Mouse (Mus musculus) forebrain, embryonic 11.5 days (tissue): ENCODE measurements around the gene Arl6. TPM values are rescaled to one million over a fixed set of nuclear protein-coding genes. Genes with fewer than 3 reads are reported as not detected.

Source experiments
- ATAC-seq: fragments of 200-750 bp; cut with Nextera tagmentation; replicated peaks from 2 replicates; pipeline ENCODE4 v1.8.0; 2017; ENCODE audit warnings: moderate TSS enrichment; ENCODE audit not compliant: low FRiP score
- DNase-seq: peaks from one replicate; pipeline ENCODE4 v3.0.0-alpha.2; 2017; ENCODE audit warnings: low spot score
- H3K27ac ChIP-seq: fragments of 300-500 bp; sonication (generic); 2 replicates; pipeline ENCODE4 v1.5.1; 2014; ENCODE audit warnings: low read depth, low read length
- H3K27me3 ChIP-seq: fragments of 300-500 bp; sonication (generic); 2 replicates; pipeline ENCODE4 v1.6.1; 2014; ENCODE audit warnings: mild to moderate bottlenecking, low read length, mixed read lengths; ENCODE audit not compliant: control insufficient read depth, insufficient read depth
- H3K36me3 ChIP-seq: fragments of 300-500 bp; sonication (generic); 2 replicates; pipeline ENCODE4 v1.6.1; 2014; ENCODE audit warnings: mild to moderate bottlenecking, low read length, moderate library complexity, mixed read lengths; ENCODE audit not compliant: control insufficient read depth, insufficient read depth
- H3K4me1 ChIP-seq: fragments of 300-500 bp; sonication (generic); replicated peaks from 2 replicates; pipeline ENCODE4 v1.6.1; 2014; ENCODE audit warnings: low read length, mixed read lengths; ENCODE audit not compliant: control insufficient read depth, insufficient read depth
- H3K4me2 ChIP-seq: fragments of 300-500 bp; sonication (generic); 2 replicates; pipeline ENCODE4 v1.6.1; 2014; ENCODE audit warnings: low read depth, mild to moderate bottlenecking, low read length, moderate library complexity, mixed read lengths; ENCODE audit not compliant: severe bottlenecking
- H3K4me3 ChIP-seq: fragments of 300-500 bp; sonication (generic); 2 replicates; pipeline ENCODE4 v1.5.1; 2014; ENCODE audit warnings: low read depth, low read length
- H3K9ac ChIP-seq: fragments of 300-500 bp; sonication (generic); 2 replicates; pipeline ENCODE4 v1.6.1; 2014; ENCODE audit warnings: low read length
- H3K9me3 ChIP-seq: fragments of 300-500 bp; sonication (generic); 2 replicates; pipeline ENCODE4 v1.6.1; 2016; ENCODE audit warnings: low read length, mixed read lengths; ENCODE audit not compliant: control insufficient read depth
- WGBS: fragments of 180-500 bp; shearing (Covaris S2); extraction: QIAGEN DNeasy Blood & Tissue Kit; methylation state at CpG from one replicate; pipeline ENCODE4 v1.1.7; 2014; 5-methylcytosine and 5-hydroxymethylcytosine counted together
- polyA plus RNA-seq: library from polyadenylated mRNA; unstranded; fragments of >200 nt; fragmentation: Nextera tagmentation; extraction: Ambion mirVana; gene quantifications from 2 replicates; pipeline ENCODE4 v1.2.1, GENCODE M21; 2014

Gene Arl6
- polyA plus RNA-seq, 1 experiment from 2014 or later = 55.6 TPM

- Histone ChIP-seq H3K9ac (no peak overlapping the region), H3K9me3 (no peaks in the 10 kb centered on the region), H3K4me3 (no peak overlapping the region), H3K27ac (no peak overlapping the region), H3K27me3 (no peaks in the 10 kb centered on the region), H3K4me1 (no peaks in the 10 kb centered on the region), H3K4me2 (no peak overlapping the region), H3K36me3 (no peaks in the 10 kb centered on the region)
- ATAC-seq (no peak), DNase-seq (no peak)
- 89% methylated on average over 8 of the region's 8 CpGs for WGBS
Measured at GRCm38 (mm10) chr16:59579237-59579636, 60.0 kb downstream of the Arl6 start.

- H3K4me1 ChIP-seq = no peaks in the 10 kb centered on the region
- DNase-seq = no peak
- H3K9me3 ChIP-seq = no peaks in the 10 kb centered on the region
- H3K27me3 ChIP-seq = no peaks in the 10 kb centered on the region
- no peak overlapping the region for H3K27ac ChIP-seq
- WGBS = 91% methylated on average over 11 of the region's 11 CpGs
- no peaks in the 10 kb centered on the region for H3K36me3 ChIP-seq
- H3K9ac ChIP-seq = no peak overlapping the region
- H3K4me3 ChIP-seq = no peak overlapping the region
- ATAC-seq = no peak
- no peak overlapping the region for H3K4me2 ChIP-seq
Measured at GRCm38 (mm10) chr16:59573961-59574360, 65.2 kb downstream of the Arl6 start.

GRCm38 (mm10) chr16:59572685-59573084, 66.5 kb downstream of the Arl6 start:
- no peaks in the 10 kb centered on the region for H3K36me3 ChIP-seq
- no peak overlapping the region for H3K4me3 ChIP-seq
- H3K9me3 ChIP-seq = no peaks in the 10 kb centered on the region
- DNase-seq (no peak), ATAC-seq (no peak)
- no peaks in the 10 kb centered on the region for H3K4me1 ChIP-seq
- no peaks in the 10 kb centered on the region for H3K27me3 ChIP-seq
- no peak overlapping the region for H3K4me2 ChIP-seq
- H3K9ac ChIP-seq = no peak overlapping the region
- no peak overlapping the region for H3K27ac ChIP-seq
- 90% methylated on average over 3 of the region's 3 CpGs for WGBS

- Histone ChIP-seq H3K9ac (no peak overlapping the region), H3K9me3 (no peaks in the 10 kb centered on the region), H3K27ac (no peak overlapping the region), H3K27me3 (no peaks in the 10 kb centered on the region), H3K36me3 (no peaks in the 10 kb centered on the region), H3K4me1 (no peaks in the 10 kb centered on the region), H3K4me2 (no peak overlapping the region), H3K4me3 (no peak overlapping the region)
- ATAC-seq = no peak
- 94% methylated on average over 8 of the region's 8 CpGs for WGBS
- DNase-seq = no peak
Measured at GRCm38 (mm10) chr16:59570807-59571206, 68.4 kb downstream of the Arl6 start.

GRCm38 (mm10) chr16:59569837-59570236, 69.4 kb downstream of the Arl6 start:
- Histone ChIP-seq H3K36me3 (no peaks in the 10 kb centered on the region), H3K4me2 (no peak overlapping the region), H3K27me3 (no peaks in the 10 kb centered on the region), H3K4me3 (no peak overlapping the region), H3K9ac (no peak overlapping the region), H3K9me3 (no peaks in the 10 kb centered on the region), H3K4me1 (no peaks in the 10 kb centered on the region), H3K27ac (no peak overlapping the region)
- ATAC-seq (no peak), DNase-seq (no peak)
- WGBS = 81% methylated on average over 8 of the region's 8 CpGs

- H3K27ac ChIP-seq = no peak overlapping the region
- ATAC-seq (no peak), DNase-seq (no peak)
- no peak overlapping the region for H3K9ac ChIP-seq
- no peaks in the 10 kb centered on the region for H3K27me3 ChIP-seq
- H3K36me3 ChIP-seq = no peaks in the 10 kb centered on the region
- H3K4me3 ChIP-seq = no peak overlapping the region
- no peaks in the 10 kb centered on the region for H3K9me3 ChIP-seq
- no peak overlapping the region for H3K4me2 ChIP-seq
- H3K4me1 ChIP-seq = no peaks in the 10 kb centered on the region
- 65% methylated on average over 8 of the region's 10 CpGs for WGBS
Measured at GRCm38 (mm10) chr16:59567721-59568381, 71.3 kb downstream of the Arl6 start.

- Histone ChIP-seq H3K9me3 (no peaks in the 10 kb centered on the region), H3K4me3 (no peak overlapping the region), H3K27ac (no peak overlapping the region), H3K9ac (no peak overlapping the region), H3K4me2 (no peak overlapping the region), H3K36me3 (no peaks in the 10 kb centered on the region), H3K4me1 (no peaks in the 10 kb centered on the region), H3K27me3 (no peaks in the 10 kb centered on the region)
- ATAC-seq (no peak), DNase-seq (no peak)
- WGBS = 98% methylated on average over 4 of the region's 4 CpGs
Measured at GRCm38 (mm10) chr16:59566437-59566836, 72.8 kb downstream of the Arl6 start.

- Histone ChIP-seq H3K36me3 (no peaks in the 10 kb centered on the region), H3K4me3 (no peak overlapping the region), H3K27me3 (no peaks in the 10 kb centered on the region), H3K27ac (no peak overlapping the region), H3K9ac (no peak overlapping the region), H3K4me2 (no peak overlapping the region), H3K9me3 (no peaks in the 10 kb centered on the region), H3K4me1 (no peaks in the 10 kb centered on the region)
- no peak for ATAC-seq
- WGBS = 74% methylated on average over 2 of the region's 2 CpGs
- no peak for DNase-seq
Measured at GRCm38 (mm10) chr16:59565631-59566030, 73.6 kb downstream of the Arl6 start.

GRCm38 (mm10) chr16:59564025-59564424, 75.2 kb downstream of the Arl6 start:
- Histone ChIP-seq H3K9me3 (no peaks in the 10 kb centered on the region), H3K36me3 (no peaks in the 10 kb centered on the region), H3K4me1 (no peaks in the 10 kb centered on the region), H3K27ac (no peak overlapping the region), H3K27me3 (no peaks in the 10 kb centered on the region), H3K9ac (no peak overlapping the region), H3K4me2 (no peak overlapping the region), H3K4me3 (no peak overlapping the region)
- no peak for ATAC-seq
- 75% methylated on average over 5 of the region's 5 CpGs for WGBS
- no peak for DNase-seq
